Mouse (Mus musculus): ENCODE measurements around the gene Cdca8.
A peak's percentile ranks its signal among the peaks of the same experiment; 100 is the strongest.
"Not testable (repeated sequence)": the region's sequence is repeated elsewhere in the genome, so short reads cannot be mapped to it uniquely, and the experiment has no call there.

The Cdca8 gene

GRCm38 (mm10) chr4:124939211-124939610 lies at the start of gene Cdca8:
Gene Cdca8 (minus strand): TSS chr4:124939311.
- DNase-seq (ENCODE audit: low spot score), result not testable (repeated sequence)

GRCm38 (mm10) chr4:124988382-124988781 lies 49.3 kb upstream of the Cdca8 start:
- no peak for DNase-seq (ENCODE audit: low spot score)

GRCm38 (mm10) chr4:124987711-124988097 lies 48.6 kb upstream of the Cdca8 start:
- no peak for DNase-seq (ENCODE audit: low spot score)

- DNase-seq (ENCODE audit: low spot score), result no peak
These were observed 47.9 kb upstream of the Cdca8 start for GRCm38 (mm10) chr4:124986739-124987710.

GRCm38 (mm10) chr4:124985671-124986602 lies 46.8 kb upstream of the Cdca8 start, which contains the start of gene Rspo1:
Gene Rspo1 (plus strand): TSS chr4:124986430.
- DNase-seq (ENCODE audit: low spot score), result no peak

- no peak for DNase-seq (ENCODE audit: low spot score)
These were observed 46.0 kb upstream of the Cdca8 start for GRCm38 (mm10) chr4:124984871-124985670.

GRCm38 (mm10) chr4:124983893-124984526 lies 44.9 kb upstream of the Cdca8 start:
- DNase-seq (ENCODE audit: low spot score), result no peak

GRCm38 (mm10) chr4:124978201-124978600 lies 39.1 kb upstream of the Cdca8 start:
- no peak for DNase-seq (ENCODE audit: low spot score)

- DNase-seq (ENCODE audit: low spot score), result peak; percentile 33
These were observed 34.2 kb upstream of the Cdca8 start for GRCm38 (mm10) chr4:124973296-124973695.

- no peak for DNase-seq (ENCODE audit: low spot score)
These were observed 33.2 kb upstream of the Cdca8 start for GRCm38 (mm10) chr4:124972316-124972715.

GRCm38 (mm10) chr4:124971094-124971493 lies 32.0 kb upstream of the Cdca8 start:
- DNase-seq (ENCODE audit: low spot score), result no peak

- DNase-seq (ENCODE audit: low spot score), result no peak
These were observed 31.6 kb upstream of the Cdca8 start for GRCm38 (mm10) chr4:124970677-124971076.

GRCm38 (mm10) chr4:124970194-124970593 lies 31.1 kb upstream of the Cdca8 start:
- DNase-seq (ENCODE audit: low spot score), result no peak

GRCm38 (mm10) chr4:124969219-124969848 lies 30.2 kb upstream of the Cdca8 start:
- no peak for DNase-seq (ENCODE audit: low spot score)

GRCm38 (mm10) chr4:124968711-124969110 lies 29.6 kb upstream of the Cdca8 start:
- DNase-seq (ENCODE audit: low spot score), result no peak

GRCm38 (mm10) chr4:124964912-124965599 lies 25.9 kb upstream of the Cdca8 start:
- DNase-seq (ENCODE audit: low spot score), result no peak

GRCm38 (mm10) chr4:124962576-124962975 lies 23.5 kb upstream of the Cdca8 start:
- no peak for DNase-seq (ENCODE audit: low spot score)

GRCm38 (mm10) chr4:124960940-124961339 lies 21.8 kb upstream of the Cdca8 start:
- no peak for DNase-seq (ENCODE audit: low spot score)

- DNase-seq (ENCODE audit: low spot score), result peak; percentile 84
These were observed 20.0 kb upstream of the Cdca8 start for GRCm38 (mm10) chr4:124959062-124959461.

- DNase-seq (ENCODE audit: low spot score), result no peak
These were observed 18.2 kb upstream of the Cdca8 start for GRCm38 (mm10) chr4:124957284-124957683.

Measured in adipocyte (in vitro differentiated cells).